Mouse (Mus musculus) CH12.LX (cell line): Measurements from ENCODE around the gene Fam213b.

Source experiments
- CTCF ChIP-seq, 2 experiments: IDR thresholded peaks in 1 of 2; conservative IDR thresholded peaks in 1 of 2; 2 replicates each; pipeline ENCODE4 v1.5.1; 2011 to 2012; ENCODE audit warnings: low read depth in 2 of 2, low read length in 2 of 2, improper control_type of control experiment in 1 of 2, inconsistent platforms in 1 of 2, mild to moderate bottlenecking in 1 of 2, moderate library complexity in 1 of 2
- MAZ ChIP-seq: IDR thresholded peaks from 2 replicates; pipeline ENCODE4 v1.6.1; 2012; ENCODE audit warnings: low read depth, mild to moderate bottlenecking, inconsistent platforms, low read length, improper control_type of control experiment, moderate library complexity
- POLR2A ChIP-seq: IDR thresholded peaks from 2 replicates; pipeline ENCODE4 v1.6.1; 2011; ENCODE audit warnings: low read depth, mild to moderate bottlenecking, improper control_type of control experiment, low read length
- RCOR1 ChIP-seq: conservative IDR thresholded peaks from 2 replicates; pipeline ENCODE4 v1.6.1; 2012; ENCODE audit warnings: low read depth, mild to moderate bottlenecking, inconsistent platforms, low read length, improper control_type of control experiment
- TBP ChIP-seq: conservative IDR thresholded peaks from 2 replicates; pipeline ENCODE4 v1.6.1; 2011; ENCODE audit warnings: low read depth, low read length, improper control_type of control experiment
- TCF12 ChIP-seq: IDR thresholded peaks from 2 replicates; pipeline ENCODE4 v1.6.1; 2014; ENCODE audit warnings: low read depth, mild to moderate bottlenecking, inconsistent platforms, low read length, improper control_type of control experiment
- USF1 ChIP-seq: IDR thresholded peaks from 2 replicates; pipeline ENCODE4 v1.6.1; 2014; ENCODE audit warnings: low read depth, mild to moderate bottlenecking, inconsistent platforms, low read length, improper control_type of control experiment

GRCm38 (mm10) chr4:154864271-154864771 is 34.6 kb downstream of the Fam213b start:
- TF ChIP-seq TCF12, result no peak
- TF ChIP-seq TBP, result no peak
- TF ChIP-seq USF1, result no peak
- peak in 1 of 2 experiments; percentile 3; a peak in 1 of 4 replicates for TF ChIP-seq CTCF (conservative IDR thresholded peaks at IDR 0.05 in 1 of 2, IDR thresholded peaks at IDR 0.05 in 1 of 2; ENCODE audit: low read depth in 2 of 2, low read length in 2 of 2)
- TF ChIP-seq POLR2A, result 0 out of 2 replicates have a peak, but pooled peaks have one; percentile 18
- no peak for TF ChIP-seq RCOR1
- no peak for TF ChIP-seq MAZ
